Mouse (Mus musculus) neural tube, embryonic 15.5 days (tissue): Measurements from ENCODE around the gene Ncoa1. TPM values are rescaled to one million over a fixed set of nuclear protein-coding genes. Genes with fewer than 3 reads are reported as not detected.
"Not testable (repeated sequence)": the region's sequence is repeated elsewhere in the genome, so short reads cannot be mapped to it uniquely, and the experiment has no call there.

Experiments used
- ATAC-seq: fragments of 200-750 bp; cut with Nextera tagmentation; 2 replicates; pipeline ENCODE4 v1.8.0; 2017; ENCODE audit warnings: mild to moderate bottlenecking, moderate TSS enrichment, moderate library complexity; ENCODE audit not compliant: low FRiP score
- H3K27ac ChIP-seq: fragments of 300-500 bp; sonication (generic); replicated peaks from 2 replicates; pipeline ENCODE4 v1.5.1; 2015; ENCODE audit warnings: mild to moderate bottlenecking, inconsistent platforms
- H3K27me3 ChIP-seq: fragments of 300-500 bp; sonication (generic); replicated peaks from 2 replicates; pipeline ENCODE4 v1.6.1; 2015; ENCODE audit warnings: inconsistent platforms
- H3K36me3 ChIP-seq: fragments of 300-500 bp; sonication (generic); 2 replicates; pipeline ENCODE4 v1.6.1; 2015; ENCODE audit warnings: inconsistent platforms
- H3K4me1 ChIP-seq: fragments of 300-500 bp; sonication (generic); 2 replicates; pipeline ENCODE4 v1.6.1; 2015; ENCODE audit warnings: inconsistent platforms
- H3K4me2 ChIP-seq: fragments of 300-500 bp; sonication (generic); 2 replicates; pipeline ENCODE4 v1.6.1; 2015; ENCODE audit warnings: inconsistent platforms, mild to moderate bottlenecking, moderate library complexity
- H3K4me3 ChIP-seq: fragments of 300-500 bp; sonication (generic); replicated peaks from 2 replicates; pipeline ENCODE4 v1.5.1; 2015; ENCODE audit warnings: mild to moderate bottlenecking, inconsistent platforms
- H3K9ac ChIP-seq: fragments of 300-500 bp; sonication (generic); replicated peaks from 2 replicates; pipeline ENCODE4 v1.6.1; 2015; ENCODE audit warnings: mild to moderate bottlenecking, inconsistent platforms
- H3K9me3 ChIP-seq: fragments of 300-500 bp; sonication (generic); replicated peaks from 2 replicates; pipeline ENCODE4 v1.6.1; 2016; ENCODE audit warnings: inconsistent platforms
- WGBS: fragments of 180-500 bp; shearing (Covaris S2); methylation state at CpG from one replicate; pipeline ENCODE4 v1.1.7; 2015; ENCODE audit warnings: mixed read lengths; 5-methylcytosine and 5-hydroxymethylcytosine counted together
- polyA plus RNA-seq: library from polyadenylated mRNA; unstranded; fragments of >200 nt; fragmentation: Nextera tagmentation; extraction: Ambion mirVana; gene quantifications from 2 replicates; pipeline ENCODE4 v1.2.1, GENCODE M21; 2015

Ncoa1 gene
- polyA plus RNA-seq, 1 experiment from 2014 or later = 15.8 TPM

DNA sequence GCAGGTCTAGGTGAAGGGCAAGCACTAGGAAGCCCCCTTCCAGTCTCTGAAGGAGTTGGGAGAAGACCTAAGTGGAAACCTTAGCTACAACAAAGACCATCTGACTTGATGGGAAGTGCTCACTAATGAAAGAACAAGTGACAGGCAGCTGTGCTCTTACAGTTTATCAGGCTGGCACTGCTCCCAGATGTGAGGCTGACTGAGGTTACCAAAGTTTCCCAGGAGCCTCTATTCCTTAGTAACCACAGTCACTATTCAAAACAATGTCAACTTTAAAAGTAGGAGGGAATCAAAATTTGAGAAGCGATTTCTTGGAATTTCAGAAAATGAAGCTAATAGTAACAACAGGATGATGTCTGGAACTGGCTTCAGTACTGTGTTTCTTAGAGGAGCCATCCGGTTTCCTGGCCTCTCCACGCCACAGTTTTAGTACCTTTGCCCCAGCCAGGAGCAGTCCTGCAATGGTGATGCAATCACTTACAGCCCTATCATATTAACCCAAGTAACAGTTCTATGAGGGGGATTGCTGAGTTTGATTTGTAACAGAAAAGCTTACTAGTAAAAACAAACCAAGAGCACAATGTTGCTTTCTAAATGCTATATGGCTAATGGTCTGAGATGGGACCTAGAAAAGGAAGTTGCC is 90.8 kb downstream of the Ncoa1 start:
- WGBS = 87% methylated on average over 3 of the region's 3 CpGs
- H3K9me3 ChIP-seq = no peaks in the 10 kb centered on the region
- H3K4me1 ChIP-seq = 0 out of 2 replicates have a peak, but pooled peaks cover 4% of the 10 kb centered on the region
- H3K36me3 ChIP-seq = no peaks in the 10 kb centered on the region
- H3K9ac ChIP-seq = no peak overlapping the region
- H3K4me3 ChIP-seq = no peak overlapping the region
- H3K4me2 ChIP-seq = no peak overlapping the region
- H3K27me3 ChIP-seq = no peaks in the 10 kb centered on the region
- ATAC-seq = no peak
- H3K27ac ChIP-seq = no peak overlapping the region

- H3K4me2 ChIP-seq = no peak overlapping the region
- no peaks in the 10 kb centered on the region for H3K9me3 ChIP-seq
- 72% methylated on average over 3 of the region's 3 CpGs for WGBS
- no peaks in the 10 kb centered on the region for H3K4me1 ChIP-seq
- H3K4me3 ChIP-seq = no peak overlapping the region
- H3K27me3 ChIP-seq = no peaks in the 10 kb centered on the region
- no peaks in the 10 kb centered on the region for H3K36me3 ChIP-seq
- no peak for ATAC-seq
- no peak overlapping the region for H3K27ac ChIP-seq
- H3K9ac ChIP-seq = no peak overlapping the region
These were observed 93.9 kb downstream of the Ncoa1 start for GRCm38 (mm10) chr12:4383061-4383460.

GRCm38 (mm10) chr12:4379298-4379957 is 97.6 kb downstream of the Ncoa1 start:
- H3K27me3 ChIP-seq = no peaks in the 10 kb centered on the region
- ATAC-seq = no peak
- H3K4me1 ChIP-seq = peaks cover 9% of the 10 kb centered on the region; the same call in 1 of the 2 replicates
- H3K36me3 ChIP-seq = no peaks in the 10 kb centered on the region
- no peaks in the 10 kb centered on the region for H3K9me3 ChIP-seq
- H3K27ac ChIP-seq = no peak overlapping the region
- no peak overlapping the region for H3K4me3 ChIP-seq
- no peak overlapping the region for H3K4me2 ChIP-seq
- H3K9ac ChIP-seq = no peak overlapping the region
- WGBS = 61% methylated on average over 7 of the region's 7 CpGs

DNA sequence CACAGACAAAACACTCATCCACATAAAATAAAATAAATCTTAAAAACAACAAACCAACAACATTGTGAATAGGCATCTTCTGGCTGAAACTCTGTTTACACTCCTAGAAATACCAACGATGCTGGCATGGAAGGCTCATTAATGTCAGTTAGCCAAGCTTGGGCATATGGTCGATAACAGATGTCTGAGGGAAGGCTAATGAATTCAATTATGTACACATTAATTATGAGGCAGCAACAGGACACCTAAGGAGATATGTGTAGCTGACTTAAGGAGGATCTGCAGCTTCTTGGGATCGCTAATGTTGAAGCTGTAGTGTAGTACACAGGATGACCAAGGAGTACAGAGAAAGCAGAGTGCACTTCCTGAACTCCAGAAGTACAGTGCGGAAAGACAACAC is 100.5 kb downstream of the Ncoa1 start:
- ATAC-seq = no peak
- H3K9ac ChIP-seq = no peak overlapping the region
- no peak overlapping the region for H3K4me2 ChIP-seq
- no peaks in the 10 kb centered on the region for H3K9me3 ChIP-seq
- H3K27ac ChIP-seq = no peak overlapping the region
- WGBS = 59% methylated on average over 4 of the region's 4 CpGs
- H3K4me3 ChIP-seq = no peak overlapping the region
- H3K4me1 ChIP-seq = peaks cover 9% of the 10 kb centered on the region; the same call in 1 of the 2 replicates
- H3K36me3 ChIP-seq = no peaks in the 10 kb centered on the region
- no peaks in the 10 kb centered on the region for H3K27me3 ChIP-seq

- H3K4me2 ChIP-seq = no peak overlapping the region
- H3K4me1 ChIP-seq = peaks cover 9% of the 10 kb centered on the region; the same call in 1 of the 2 replicates
- no peaks in the 10 kb centered on the region for H3K9me3 ChIP-seq
- ATAC-seq = no peak
- H3K36me3 ChIP-seq = no peaks in the 10 kb centered on the region
- H3K27ac ChIP-seq = no peak overlapping the region
- WGBS = 52% methylated on average over 6 of the region's 6 CpGs
- H3K9ac ChIP-seq = no peak overlapping the region
- no peak overlapping the region for H3K4me3 ChIP-seq
- no peaks in the 10 kb centered on the region for H3K27me3 ChIP-seq
These were observed 102.0 kb downstream of the Ncoa1 start for GRCm38 (mm10) chr12:4374816-4375493.

GRCm38 (mm10) chr12:4371406-4371805 is 105.6 kb downstream of the Ncoa1 start:
- ATAC-seq = no peak
- 57% methylated on average over 1 of the region's 1 CpGs for WGBS
- Histone ChIP-seq H3K9me3 (no peaks in the 10 kb centered on the region), H3K27me3 (no peaks in the 10 kb centered on the region), H3K9ac (no peak overlapping the region), H3K4me3 (no peak overlapping the region), H3K4me1 (0 out of 2 replicates have a peak, but pooled peaks cover 4% of the 10 kb centered on the region), H3K4me2 (no peak overlapping the region), H3K36me3 (no peaks in the 10 kb centered on the region), H3K27ac (no peak overlapping the region)

DNA sequence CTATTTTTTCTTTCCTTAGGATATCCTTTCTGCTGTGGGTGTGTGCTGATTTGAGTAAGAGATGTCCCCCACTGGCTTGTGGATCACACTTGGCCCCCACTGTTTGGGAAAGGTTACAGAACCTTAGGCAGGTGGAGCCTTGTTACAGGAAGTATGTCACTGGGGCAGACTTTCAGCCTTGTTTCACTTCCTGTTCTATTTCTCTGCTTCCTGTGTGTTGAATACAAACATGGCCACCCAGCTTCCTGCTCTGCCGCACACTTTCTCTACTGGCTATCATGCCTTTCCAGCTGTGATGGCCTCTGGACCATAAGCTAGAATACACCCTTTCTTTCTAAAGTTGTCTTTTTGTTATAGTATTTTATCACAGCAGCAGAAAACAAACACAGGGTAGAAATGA is 111.0 kb downstream of the Ncoa1 start:
- Histone ChIP-seq H3K27ac (no peak overlapping the region), H3K27me3 (no peaks in the 10 kb centered on the region)
- 88% methylated on average over 1 of the region's 1 CpGs for WGBS

GRCm38 (mm10) chr12:4359475-4359874 is 117.5 kb downstream of the Ncoa1 start:
- no peaks in the 10 kb centered on the region for H3K36me3 ChIP-seq
- 0 out of 2 replicates have a peak, but pooled peaks cover 2% of the 10 kb centered on the region for H3K4me1 ChIP-seq
- H3K4me2 ChIP-seq = no peak overlapping the region
- H3K27ac ChIP-seq = no peak overlapping the region
- H3K9me3 ChIP-seq = no peaks in the 10 kb centered on the region
- no peak for ATAC-seq
- 17% methylated on average over 1 of the region's 1 CpGs for WGBS
- H3K27me3 ChIP-seq = no peaks in the 10 kb centered on the region
- no peak overlapping the region for H3K4me3 ChIP-seq
- H3K9ac ChIP-seq = no peak overlapping the region

More for the DNA sequence above, 111.0 kb downstream of the Ncoa1 start:
- Histone ChIP-seq H3K9ac (no peak overlapping the region), H3K4me2 (no peak overlapping the region), H3K4me3 (no peak overlapping the region), H3K4me1 (no peaks in the 10 kb centered on the region), H3K36me3 (no peaks in the 10 kb centered on the region), H3K9me3 (no peaks in the 10 kb centered on the region)
- ATAC-seq = no peak

DNA sequence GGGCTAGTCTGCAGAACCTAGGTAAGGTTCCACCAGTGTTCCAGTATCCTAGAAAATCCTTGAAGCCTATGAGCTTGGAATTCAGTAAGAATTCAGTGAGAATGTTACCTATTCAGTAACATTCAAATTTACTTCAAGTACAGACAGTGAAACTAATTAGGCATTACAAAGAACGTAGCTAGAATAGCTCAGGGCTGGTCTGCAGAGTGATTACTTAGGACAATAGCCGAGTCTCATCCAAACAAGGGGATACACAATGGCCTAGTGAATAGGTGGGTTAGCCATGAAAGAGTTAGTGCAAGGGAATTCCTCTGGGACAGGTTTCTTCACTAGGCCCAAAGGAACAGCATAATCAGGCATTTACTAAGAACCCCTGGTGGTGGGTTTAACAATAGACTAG is 118.3 kb downstream of the Ncoa1 start:
- 24% methylated on average over 2 of the region's 2 CpGs for WGBS

GRCm38 (mm10) chr12:4358100-4358499 is 118.9 kb downstream of the Ncoa1 start:
- Histone ChIP-seq H3K9me3 (no peaks in the 10 kb centered on the region), H3K27ac (no peak overlapping the region), H3K9ac (no peak overlapping the region), H3K4me3 (no peak overlapping the region), H3K4me1 (0 out of 2 replicates have a peak, but pooled peaks cover 2% of the 10 kb centered on the region), H3K4me2 (no peak overlapping the region), H3K27me3 (no peaks in the 10 kb centered on the region), H3K36me3 (no peaks in the 10 kb centered on the region)
- ATAC-seq = no peak
- 95% methylated on average over 4 of the region's 4 CpGs for WGBS

More for the DNA sequence above, 118.3 kb downstream of the Ncoa1 start:
- H3K4me2 ChIP-seq, H3K27me3 ChIP-seq, H3K27ac ChIP-seq, H3K36me3 ChIP-seq, H3K4me1 ChIP-seq, ATAC-seq, H3K9ac ChIP-seq, H3K9me3 ChIP-seq, H3K4me3 ChIP-seq: not testable (repeated sequence)

DNA sequence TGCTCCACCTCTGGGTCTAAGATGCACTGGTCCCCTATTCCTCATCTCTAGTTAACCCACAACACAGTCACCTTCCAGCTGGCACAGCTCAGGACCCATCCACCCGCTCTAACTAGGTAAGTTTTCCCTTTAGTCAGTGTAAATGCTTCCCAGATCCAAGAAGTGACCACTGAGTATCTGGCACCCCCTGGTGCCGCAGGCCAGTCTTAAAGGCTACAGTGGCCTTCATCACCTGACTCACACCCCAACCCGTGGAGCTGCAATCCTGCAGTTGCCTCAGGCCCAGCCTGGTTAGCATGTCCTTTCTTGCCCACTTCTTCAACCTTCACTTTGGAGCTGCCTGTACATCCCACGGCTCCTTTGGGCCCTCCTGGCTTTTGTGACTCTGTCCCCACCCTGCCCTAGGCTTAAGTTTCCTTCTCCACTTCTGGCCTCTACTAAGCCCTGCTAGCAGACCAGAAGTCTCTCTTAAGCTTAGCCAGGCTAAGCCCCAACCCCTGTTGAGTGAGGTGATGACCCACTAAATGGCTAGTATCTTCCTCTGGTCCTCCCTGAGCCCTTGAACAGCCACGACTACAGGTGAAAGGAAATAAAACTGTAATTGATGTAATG is 120.0 kb downstream of the Ncoa1 start:
- 83% methylated on average over 5 of the region's 5 CpGs for WGBS
- H3K4me1 ChIP-seq = 0 out of 2 replicates have a peak, but pooled peaks cover 2% of the 10 kb centered on the region
- H3K36me3 ChIP-seq = no peaks in the 10 kb centered on the region
- no peak for ATAC-seq
- no peak overlapping the region for H3K4me2 ChIP-seq
- no peak overlapping the region for H3K4me3 ChIP-seq
- H3K9ac ChIP-seq = no peak overlapping the region
- H3K27ac ChIP-seq = no peak overlapping the region
- no peaks in the 10 kb centered on the region for H3K27me3 ChIP-seq
- H3K9me3 ChIP-seq = no peaks in the 10 kb centered on the region
